Mouse (Mus musculus) retina, postnatal 7 days (tissue): Measurements from ENCODE around the gene Zfp874a.
"Not testable (repeated sequence)": the region's sequence is repeated elsewhere in the genome, so short reads cannot be mapped to it uniquely, and the experiment has no call there.

Experiments
- DNase-seq: peaks from one replicate; pipeline ENCODE4 v3.0.0-alpha.2; 2012; ENCODE audit warnings: low read depth, low spot score

Zfp874a gene

GRCm38 (mm10) chr13:67451172-67452020 is at the start of gene Zfp874a:
TSS of gene Zfp874a (minus strand) at chr13:67451624.
- DNase-seq: peak; percentile 61

GRCm38 (mm10) chr13:67500908-67501307 is 49.5 kb upstream of the Zfp874a start:
- no peak for DNase-seq

GRCm38 (mm10) chr13:67500084-67500719 is 48.8 kb upstream of the Zfp874a start, which contains the start of gene Zfp58:
TSS of gene Zfp58 (minus strand) at chr13:67500555.
- DNase-seq: peak; percentile 76

DNA sequence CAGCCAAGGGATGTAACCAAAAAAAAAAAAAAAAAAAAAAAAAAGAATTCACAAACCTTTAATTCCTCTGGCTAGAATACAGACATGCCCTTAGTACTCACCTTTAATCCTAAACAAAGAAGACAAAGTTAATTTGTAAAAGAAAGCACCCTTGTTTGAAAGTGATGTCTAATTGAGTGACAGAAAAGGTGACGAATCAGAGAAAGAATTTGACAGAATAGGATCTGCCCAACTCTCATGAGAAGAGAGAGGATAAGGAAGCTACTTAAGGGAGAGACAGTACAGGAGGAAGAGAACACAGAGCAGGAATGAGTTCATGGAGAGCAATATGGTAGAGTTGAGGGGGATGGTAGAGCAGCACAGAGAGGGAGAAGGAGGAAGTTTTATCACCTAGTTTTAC is 44.2 kb upstream of the Zfp874a start:
- DNase-seq: no peak

- no peak for DNase-seq
Measured at GRCm38 (mm10) chr13:67484424-67484811, 33.0 kb upstream of the Zfp874a start.

DNA sequence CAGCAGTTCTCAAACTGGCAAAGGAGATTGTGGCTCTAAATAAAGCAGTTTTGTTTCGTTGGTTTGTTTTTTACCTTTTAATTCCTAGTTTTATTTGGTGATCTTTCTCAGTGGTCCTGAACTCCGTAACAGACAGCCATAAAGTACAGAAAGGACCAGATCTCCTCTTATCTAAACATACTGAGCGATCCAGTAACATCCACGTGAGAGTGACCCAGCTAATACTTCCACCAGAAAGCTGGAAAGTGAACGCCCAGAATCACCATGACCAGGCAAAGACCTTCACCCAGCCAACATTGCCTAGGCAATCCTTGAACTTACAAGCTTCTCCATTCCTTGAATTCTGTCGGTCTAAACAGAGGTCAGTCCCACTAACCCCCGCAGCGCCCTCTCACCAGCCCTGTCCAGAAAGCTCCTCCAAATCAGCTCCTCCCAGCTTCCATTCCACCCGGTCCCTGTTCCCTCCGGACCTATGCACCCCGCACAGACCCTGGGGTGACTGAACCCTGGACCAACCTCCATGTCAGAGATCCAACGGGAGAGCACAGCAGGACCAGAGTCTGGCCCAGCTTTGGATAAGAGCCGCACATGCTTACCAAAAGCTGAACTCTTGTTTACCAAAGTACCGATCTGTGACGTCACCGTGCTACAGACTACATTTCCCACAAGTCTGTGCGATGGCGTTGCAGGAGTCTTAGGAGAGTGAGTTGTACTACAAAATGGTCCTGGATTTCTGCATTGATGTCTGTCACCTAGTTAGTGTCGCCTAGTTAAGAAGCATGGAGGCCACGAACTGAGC is 32.4 kb upstream of the Zfp874a start, which contains the start of gene Zfp874b:
Gene Zfp874b, minus strand, starts transcription at position 634 of the 799 bp plus-strand sequence.
- peak; percentile 69 for DNase-seq

- no peak for DNase-seq
Measured at GRCm38 (mm10) chr13:67481528-67481927, 30.1 kb upstream of the Zfp874a start.

DNA sequence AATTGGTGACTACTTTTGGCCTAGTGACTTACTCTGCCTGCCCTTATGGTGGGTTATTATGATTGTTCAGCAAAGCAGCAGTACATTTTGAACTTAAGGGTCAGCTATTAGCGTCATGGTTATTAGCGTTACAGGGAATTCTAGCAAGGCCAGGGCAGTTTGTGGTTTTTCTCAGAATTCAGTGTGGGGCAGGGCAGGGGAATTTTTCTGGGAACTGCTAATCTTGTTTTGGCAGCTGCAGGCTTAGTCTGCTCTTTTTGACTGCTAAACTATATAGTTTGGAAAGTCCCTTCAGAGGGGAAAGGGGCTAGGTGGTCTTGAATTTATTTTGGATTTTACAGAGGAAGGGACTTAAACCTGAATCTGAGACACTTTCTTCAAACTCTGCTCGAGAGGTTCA is 17.9 kb upstream of the Zfp874a start:
- no peak for DNase-seq

- not testable (repeated sequence) for DNase-seq
Measured at GRCm38 (mm10) chr13:67463506-67464185, 12.2 kb upstream of the Zfp874a start.

DNA sequence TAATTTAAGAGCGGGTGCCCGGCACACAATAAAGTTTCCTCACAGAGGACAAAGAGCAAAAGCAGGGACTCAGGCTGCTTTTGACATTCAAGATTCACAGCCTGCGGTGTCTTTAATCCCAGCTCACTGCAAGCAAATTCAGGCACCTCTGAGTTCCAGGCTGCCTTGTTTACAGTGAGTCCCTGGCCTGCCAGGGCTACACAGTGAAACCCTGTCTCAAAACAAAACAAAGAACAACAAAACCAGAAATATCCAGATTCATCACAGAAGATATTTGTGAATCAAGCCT is 541 bp upstream of the Zfp874a start:
- no peak for DNase-seq

DNA sequence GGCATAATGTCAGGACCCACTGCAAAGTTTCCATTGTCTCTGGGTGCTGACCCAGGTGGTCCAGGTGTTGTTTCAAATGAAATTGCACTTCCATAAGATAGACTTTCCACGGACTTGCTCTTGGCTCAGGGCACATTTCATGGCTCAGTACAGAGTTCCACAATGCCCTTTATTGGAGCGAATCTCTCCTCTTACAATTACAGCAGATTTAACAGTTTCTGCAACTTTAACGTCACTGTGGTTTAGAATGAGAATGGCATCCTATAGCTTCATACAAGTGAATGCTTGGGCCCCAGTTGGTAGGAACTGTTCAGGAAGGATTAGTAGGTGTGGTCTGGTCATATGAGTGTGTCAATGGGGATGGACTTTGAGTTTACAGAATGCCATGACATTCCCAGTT is 14.3 kb downstream of the Zfp874a start:
- not testable (repeated sequence) for DNase-seq

- DNase-seq: no peak
Measured at GRCm38 (mm10) chr13:67428116-67428515, 23.3 kb downstream of the Zfp874a start.

DNA sequence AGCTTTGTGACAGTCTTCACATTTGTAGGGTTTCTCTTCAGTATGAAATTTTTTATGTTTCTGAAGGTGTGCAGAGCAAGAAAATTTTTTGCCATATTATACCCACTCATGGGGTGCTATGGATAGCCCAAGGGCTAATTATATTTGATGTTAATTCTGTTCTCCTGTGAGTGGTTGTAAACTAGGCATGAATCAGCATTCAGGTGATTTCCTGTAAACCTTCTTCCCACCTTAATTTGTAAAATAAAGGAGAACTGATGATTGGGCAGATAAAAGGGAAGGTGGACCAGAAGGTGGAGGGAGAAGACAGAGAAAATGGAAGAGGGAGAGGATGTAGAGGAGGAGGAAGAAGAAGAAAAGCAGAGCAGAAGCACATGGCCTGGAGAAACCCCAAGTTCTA is 25.7 kb downstream of the Zfp874a start:
- DNase-seq: not testable (repeated sequence)

- DNase-seq: not testable (repeated sequence)
Measured at GRCm38 (mm10) chr13:67422532-67422931, 28.9 kb downstream of the Zfp874a start.

- DNase-seq: no peak
Measured at GRCm38 (mm10) chr13:67421207-67421857, 30.1 kb downstream of the Zfp874a start, which contains the start of gene Zfp459. TSS of gene Zfp459 (minus strand) at chr13:67421418.

GRCm38 (mm10) chr13:67420558-67421206 is 30.7 kb downstream of the Zfp874a start:
- DNase-seq: no peak

DNA sequence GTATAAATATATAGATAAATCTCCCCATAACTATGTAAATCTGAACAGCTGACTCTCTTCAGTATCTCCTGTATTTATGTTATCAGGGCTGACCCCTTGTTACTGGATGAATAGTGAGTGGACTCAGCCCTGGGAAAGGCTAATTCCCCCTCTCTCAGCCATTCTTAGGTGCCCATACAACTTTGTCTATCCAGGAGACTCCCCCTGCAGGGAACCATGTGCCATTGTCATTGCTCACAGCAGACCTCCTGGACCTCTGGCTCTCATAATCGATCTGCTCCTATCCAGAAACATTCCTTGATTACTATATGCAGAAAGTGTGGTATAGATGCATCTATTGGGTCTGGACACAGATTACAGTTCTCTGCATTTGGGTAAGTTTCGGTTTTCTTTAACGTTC is 34.6 kb downstream of the Zfp874a start:
- DNase-seq: no peak

- DNase-seq: no peak
Measured at GRCm38 (mm10) chr13:67415759-67416158, 35.7 kb downstream of the Zfp874a start.

DNA sequence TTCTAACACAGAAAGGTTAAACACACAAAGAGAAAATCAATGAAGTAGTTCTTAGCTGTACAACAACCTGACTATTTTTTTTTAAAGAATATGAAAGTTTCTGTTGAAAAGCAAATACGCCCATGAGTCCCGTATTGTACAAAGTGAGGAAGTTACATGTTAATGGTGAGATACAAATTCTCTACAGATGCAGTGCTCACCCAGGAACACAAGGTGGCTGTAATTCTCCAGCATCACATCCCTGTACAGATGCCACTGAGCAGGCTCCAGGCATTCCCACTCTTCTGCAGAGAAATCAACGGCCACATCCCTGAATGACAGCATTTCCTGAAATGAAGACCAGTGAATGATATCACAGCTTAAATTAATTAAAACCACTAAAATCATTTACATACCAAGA is 37.8 kb downstream of the Zfp874a start:
- DNase-seq: not testable (repeated sequence)

GRCm38 (mm10) chr13:67399183-67399903 is 52.1 kb downstream of the Zfp874a start, which contains the start of gene Zfp429:
TSS of gene Zfp429 (minus strand) at chr13:67399819.
- DNase-seq: not testable (repeated sequence)
